Mouse (Mus musculus) small intestine, adult 2 months (tissue): ENCODE data around the gene Nhlrc2.

Experiments
- CTCF ChIP-seq: fragments of 200-500 bp; IDR thresholded peaks from 2 replicates; pipeline ENCODE4 v1.5.1; 2012; ENCODE audit warnings: low read depth, mild to moderate bottlenecking, control low read depth, inconsistent platforms, low read length, moderate library complexity, mixed read lengths; ENCODE audit not compliant: insufficient replicate concordance, insufficient read length; ENCODE audit errors: extremely low read depth
- POLR2A ChIP-seq: fragments of 200-500 bp; IDR thresholded peaks from 2 replicates; pipeline ENCODE4 v1.6.1; 2012; ENCODE audit warnings: low read depth, mild to moderate bottlenecking, control low read depth, inconsistent platforms, low read length, moderate library complexity

GRCm38 (mm10) chr19:56618845-56619244 is 70.8 kb downstream of the Nhlrc2 start:
- TF ChIP-seq CTCF: no peak
- TF ChIP-seq POLR2A: no peak
